Mouse (Mus musculus): ENCODE data around the gene Ergic3. TPM values are rescaled to one million over a fixed set of nuclear protein-coding genes. Genes with fewer than 3 reads are reported as not detected.
A peak's percentile ranks its signal among the peaks of the same experiment; 100 is the strongest.

The Ergic3 gene
- polyA plus RNA-seq, 1 experiment: 372 TPM

- no peaks in the 10 kb centered on the region for H3K79me2 ChIP-seq (ENCODE audit: control insufficient read depth, insufficient read depth)
- TF ChIP-seq MAX (IDR thresholded peaks at IDR 0.05; ENCODE audit: low read depth): no peak
- TF ChIP-seq POLR2AphosphoS2 (IDR thresholded peaks at IDR 0.05; ENCODE audit: insufficient read length, low read depth): no peak
- TF ChIP-seq TCF12 (IDR thresholded peaks at IDR 0.05; ENCODE audit: insufficient read depth, poor library complexity, severe bottlenecking): no peak
- no peak for TF ChIP-seq MYOG (IDR thresholded peaks at IDR 0.05; ENCODE audit: control insufficient read depth in 1 of 3, insufficient read depth in 1 of 3, insufficient read length in 2 of 3, low read depth in 2 of 3)
- no peak for TF ChIP-seq SRF (IDR thresholded peaks at IDR 0.05; ENCODE audit: control insufficient read depth, insufficient read length, low read depth)
- TF ChIP-seq POLR2A (IDR thresholded peaks at IDR 0.05; ENCODE audit: insufficient read length, low read depth): no peak
- TF ChIP-seq USF1 (IDR thresholded peaks at IDR 0.05; ENCODE audit: low read depth): no peak
- H3ac ChIP-seq (ENCODE audit: control insufficient read depth, insufficient read length): no peak overlapping the region
- no peak overlapping the region for H3K4me2 ChIP-seq (ENCODE audit: low read depth)
- H3K27me3 ChIP-seq (ENCODE audit: control insufficient read depth, insufficient read depth, insufficient read length): peaks cover 34% of the 10 kb centered on the region
- H3K4me3 ChIP-seq: no peak overlapping the region
- no peaks in the 10 kb centered on the region for H3K36me3 ChIP-seq (ENCODE audit: control insufficient read depth, insufficient read depth)
Observed at GRCm38 (mm10) chr2:156042903-156043302, 35.1 kb downstream of the Ergic3 start.

DNA sequence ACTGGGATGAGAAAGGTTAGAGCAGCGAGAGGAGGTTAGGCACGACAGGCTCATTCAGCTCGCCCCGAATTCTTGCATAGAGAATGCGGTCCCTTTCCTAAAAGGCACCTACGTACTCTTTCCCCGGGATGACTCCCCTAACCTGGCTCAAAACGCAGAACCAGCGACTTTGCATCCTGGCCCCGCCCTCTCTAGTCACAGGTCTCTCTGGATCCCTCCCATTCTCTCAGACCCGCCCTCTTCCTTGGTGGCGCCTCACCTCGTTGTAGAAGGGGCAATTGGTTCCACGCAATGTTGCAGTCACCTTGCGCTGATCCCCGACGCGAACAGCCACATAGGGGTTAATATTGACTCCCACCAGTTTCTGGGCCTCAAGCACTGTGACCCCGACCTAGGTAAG is 40.1 kb downstream of the Ergic3 start:
- no peak overlapping the region for H3K4me2 ChIP-seq (ENCODE audit: low read depth)
- no peaks in the 10 kb centered on the region for H3K79me2 ChIP-seq (ENCODE audit: control insufficient read depth, insufficient read depth)
- H3K27me3 ChIP-seq (ENCODE audit: control insufficient read depth, insufficient read depth, insufficient read length): peaks cover 39% of the 10 kb centered on the region
- H3K4me3 ChIP-seq: no peak overlapping the region
- H3K36me3 ChIP-seq (ENCODE audit: control insufficient read depth, insufficient read depth): no peaks in the 10 kb centered on the region
- no peak overlapping the region for H3ac ChIP-seq (ENCODE audit: control insufficient read depth, insufficient read length)
- TF ChIP-seq USF1 (IDR thresholded peaks at IDR 0.05; ENCODE audit: low read depth): no peak
- TF ChIP-seq E2F4 (IDR thresholded peaks at IDR 0.05; ENCODE audit: insufficient read depth): no peak
- TF ChIP-seq TCF12 (IDR thresholded peaks at IDR 0.05; ENCODE audit: insufficient read depth, poor library complexity, severe bottlenecking): no peak
- no peak for TF ChIP-seq TCF3 (IDR thresholded peaks at IDR 0.05; ENCODE audit: insufficient read length, low read depth)
- TF ChIP-seq POLR2AphosphoS2 (IDR thresholded peaks at IDR 0.05; ENCODE audit: insufficient read length, low read depth): no peak
- TF ChIP-seq CEBPB (IDR thresholded peaks at IDR 0.05; ENCODE audit: insufficient read depth, poor library complexity, severe bottlenecking): no peak
- no peak for TF ChIP-seq REST (IDR thresholded peaks at IDR 0.05; ENCODE audit: insufficient read depth, insufficient read length)
- TF ChIP-seq MYOD1 (IDR thresholded peaks at IDR 0.05; ENCODE audit: control insufficient read depth in 1 of 3, insufficient read length in 2 of 3, low read depth in 2 of 3): no peak
- no peak for TF ChIP-seq SRF (IDR thresholded peaks at IDR 0.05; ENCODE audit: control insufficient read depth, insufficient read length, low read depth)
- TF ChIP-seq MAX (IDR thresholded peaks at IDR 0.05; ENCODE audit: low read depth): no peak
- no peak for TF ChIP-seq POLR2A (IDR thresholded peaks at IDR 0.05; ENCODE audit: insufficient read length, low read depth)
- no peak for TF ChIP-seq MYOG (IDR thresholded peaks at IDR 0.05; ENCODE audit: control insufficient read depth in 1 of 3, insufficient read depth in 1 of 3, insufficient read length in 2 of 3, low read depth in 2 of 3)

DNA sequence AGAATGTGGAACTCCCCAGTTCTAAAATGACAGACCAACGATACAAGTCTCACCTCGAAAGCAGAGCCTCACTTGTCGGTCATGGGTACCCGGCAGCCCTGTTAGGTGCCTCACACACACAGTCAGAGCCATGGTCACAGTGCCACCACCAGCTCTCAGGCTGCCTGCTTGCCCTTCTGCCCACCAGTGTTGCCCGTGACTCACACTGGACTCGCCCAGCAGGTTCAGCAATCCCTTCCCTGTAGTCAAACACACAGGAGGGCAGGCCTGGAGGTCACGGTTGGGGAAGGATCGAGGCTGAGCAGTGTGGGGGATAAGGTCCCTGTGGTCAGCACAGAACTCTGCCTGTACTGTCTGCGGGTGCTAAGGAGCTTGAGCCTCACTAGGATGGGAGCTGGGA is 45.0 kb downstream of the Ergic3 start, which contains the start of gene Fer1l4:
Fer1l4 (minus strand) TSS at position 132 of the 400 bp plus-strand sequence.
- H3ac ChIP-seq (ENCODE audit: control insufficient read depth, insufficient read length): no peak within 1 kb of the TSS
- H3K4me3 ChIP-seq: no peak within 1 kb of the TSS
- no peak for TF ChIP-seq USF1 (IDR thresholded peaks at IDR 0.05; ENCODE audit: low read depth)
- no peaks in the 10 kb centered on the region for H3K79me2 ChIP-seq (ENCODE audit: control insufficient read depth, insufficient read depth)
- H3K36me3 ChIP-seq (ENCODE audit: control insufficient read depth, insufficient read depth): no peaks in the 10 kb centered on the region
- H3K27me3 ChIP-seq (ENCODE audit: control insufficient read depth, insufficient read depth, insufficient read length): peaks cover 8% of the 10 kb centered on the region
- no peak within 1 kb of the TSS for H3K4me2 ChIP-seq (ENCODE audit: low read depth)

DNA sequence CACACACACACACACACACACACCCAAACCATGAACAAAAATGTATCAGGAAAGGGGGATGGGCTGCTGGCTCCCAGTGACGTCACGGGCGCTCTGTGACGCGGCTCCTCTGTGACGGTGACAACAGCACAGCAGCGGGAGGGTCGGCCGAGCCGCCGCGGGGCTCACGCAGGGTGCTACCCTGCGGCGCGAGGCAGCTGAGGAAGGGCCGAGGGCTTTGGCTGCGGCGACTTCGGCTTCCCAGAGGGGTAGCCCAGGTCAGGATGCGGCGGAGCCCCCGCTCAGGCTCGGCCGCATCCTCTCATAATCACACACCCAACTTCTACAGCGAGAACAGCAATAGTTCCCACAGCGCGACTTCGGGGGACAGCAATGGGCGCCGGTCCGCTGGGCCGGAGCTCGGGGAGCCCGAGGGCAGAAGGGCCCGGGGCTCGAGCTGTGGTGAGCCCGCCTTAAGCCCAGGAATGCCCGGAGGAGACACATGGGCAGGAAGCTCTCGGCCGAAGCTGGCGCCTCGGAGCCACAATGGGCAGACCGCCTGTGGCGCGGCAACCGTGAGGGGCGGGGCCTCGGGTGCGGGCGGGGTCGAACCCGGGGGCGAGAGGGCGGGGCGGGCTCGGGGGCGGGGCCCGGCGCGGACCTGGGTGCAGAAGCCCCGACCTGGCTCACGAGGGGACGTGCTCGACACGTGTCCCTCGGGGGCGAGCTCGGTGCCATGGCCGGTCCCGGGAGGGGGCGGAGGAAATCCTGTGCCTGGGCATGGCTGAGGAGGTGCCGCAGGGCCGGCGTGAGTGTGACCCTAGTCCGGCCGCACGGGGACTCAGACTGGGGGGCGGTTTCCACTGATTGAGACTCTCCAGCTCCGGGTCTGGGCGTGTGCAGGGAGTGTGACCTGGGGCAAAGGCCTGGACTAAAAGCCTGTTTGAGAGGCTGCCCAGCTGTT is 57.5 kb downstream of the Ergic3 start, which contains the start of gene Spag4:
Spag4 (plus strand) TSS at position 77 of the 943 bp plus-strand sequence.
- H3K4me2 ChIP-seq (ENCODE audit: low read depth): peak within 1 kb of the TSS; percentile 81
- no peaks in the 10 kb centered on the region for H3K79me2 ChIP-seq (ENCODE audit: control insufficient read depth, insufficient read depth)
- H3K4me3 ChIP-seq: peak within 1 kb of the TSS; percentile 31
- H3K36me3 ChIP-seq (ENCODE audit: control insufficient read depth, insufficient read depth): no peaks in the 10 kb centered on the region
- H3ac ChIP-seq (ENCODE audit: control insufficient read depth, insufficient read length): peak within 1 kb of the TSS; percentile 25
- no peaks in the 10 kb centered on the region for H3K27me3 ChIP-seq (ENCODE audit: control insufficient read depth, insufficient read depth, insufficient read length)
- TF ChIP-seq CEBPB (IDR thresholded peaks at IDR 0.05; ENCODE audit: insufficient read depth, poor library complexity, severe bottlenecking): no peak
- TF ChIP-seq MYOG (IDR thresholded peaks at IDR 0.05; ENCODE audit: control insufficient read depth in 1 of 3, insufficient read depth in 1 of 3, insufficient read length in 2 of 3, low read depth in 2 of 3): peak in 1 of 3 experiments; percentile 38
- no peak for TF ChIP-seq TCF12 (IDR thresholded peaks at IDR 0.05; ENCODE audit: insufficient read depth, poor library complexity, severe bottlenecking)
- peak; percentile 19 for TF ChIP-seq E2F4 (IDR thresholded peaks at IDR 0.05; ENCODE audit: insufficient read depth)
- TF ChIP-seq MYOD1 (IDR thresholded peaks at IDR 0.05; ENCODE audit: control insufficient read depth in 1 of 3, insufficient read length in 2 of 3, low read depth in 2 of 3): no peak
- peak; percentile 68 for TF ChIP-seq POLR2A (IDR thresholded peaks at IDR 0.05; ENCODE audit: insufficient read length, low read depth)
- peak; percentile 26 for TF ChIP-seq POLR2AphosphoS2 (IDR thresholded peaks at IDR 0.05; ENCODE audit: insufficient read length, low read depth)

- TF ChIP-seq CEBPB (IDR thresholded peaks at IDR 0.05; ENCODE audit: insufficient read depth, poor library complexity, severe bottlenecking) (no peak), TCF3 (IDR thresholded peaks at IDR 0.05; ENCODE audit: insufficient read length, low read depth) (no peak)
- Histone ChIP-seq H3ac (ENCODE audit: control insufficient read depth, insufficient read length) (no peak overlapping the region), H3K36me3 (ENCODE audit: control insufficient read depth, insufficient read depth) (no peaks in the 10 kb centered on the region), H3K79me2 (ENCODE audit: control insufficient read depth, insufficient read depth) (no peaks in the 10 kb centered on the region), H3K4me2 (ENCODE audit: low read depth) (peak overlapping the region; percentile 81), H3K27me3 (ENCODE audit: control insufficient read depth, insufficient read depth, insufficient read length) (no peaks in the 10 kb centered on the region), H3K4me3 (peak overlapping the region; percentile 31)
Observed at GRCm38 (mm10) chr2:156066126-156066525, 58.3 kb downstream of the Ergic3 start.

Other genes starting within 250 kb of the Ergic3 start
- 0.02 TPM for gene Mmp24, start 232.7 kb upstream of the Ergic3 start, polyA plus RNA-seq (2012; fragmentation: generic; extraction: Trizol)
- 32.2 TPM for gene BC029722, start 188.6 kb upstream of the Ergic3 start, polyA plus RNA-seq (2012; fragmentation: generic; extraction: Trizol)
- gene Eif6, start 181.1 kb upstream of the Ergic3 start, polyA plus RNA-seq (2012; fragmentation: generic; extraction: Trizol): 198 TPM
- gene Fam83c, start 173.2 kb upstream of the Ergic3 start, polyA plus RNA-seq (2012; fragmentation: generic; extraction: Trizol): not detected
- gene Uqcc1, start 77.7 kb upstream of the Ergic3 start, polyA plus RNA-seq (2012; fragmentation: generic; extraction: Trizol): 96.2 TPM
- 0.13 TPM for gene Gm15557, start 67.3 kb upstream of the Ergic3 start, polyA plus RNA-seq (2012; fragmentation: generic; extraction: Trizol)
- 2.8 TPM for gene Gdf5, start 62.7 kb upstream of the Ergic3 start, polyA plus RNA-seq (2012; fragmentation: generic; extraction: Trizol)
- 13.0 TPM for gene Cep250, start 51.6 kb upstream of the Ergic3 start, polyA plus RNA-seq (2012; fragmentation: generic; extraction: Trizol)
- 0.29 TPM for gene 6430550D23Rik, start 68 bp upstream of the Ergic3 start, polyA plus RNA-seq (2012; fragmentation: generic; extraction: Trizol)
- gene Fer1l4, start 44.9 kb downstream of the Ergic3 start, polyA plus RNA-seq (2012; fragmentation: generic; extraction: Trizol): not detected
- gene Spag4, start 57.1 kb downstream of the Ergic3 start, polyA plus RNA-seq (2012; fragmentation: generic; extraction: Trizol): 1.1 TPM
- 44.0 TPM for gene Cpne1, start 103.9 kb downstream of the Ergic3 start, polyA plus RNA-seq (2012; fragmentation: generic; extraction: Trizol)
- 4.0 TPM for gene Rbm12, start 103.9 kb downstream of the Ergic3 start, polyA plus RNA-seq (2012; fragmentation: generic; extraction: Trizol)
- gene Gm28036, start 119.0 kb downstream of the Ergic3 start, polyA plus RNA-seq (2012; fragmentation: generic; extraction: Trizol): 10.0 TPM
- gene Romo1, start 136.0 kb downstream of the Ergic3 start, polyA plus RNA-seq (2012; fragmentation: generic; extraction: Trizol): 417 TPM
- 42.8 TPM for gene Nfs1, start 136.1 kb downstream of the Ergic3 start, polyA plus RNA-seq (2012; fragmentation: generic; extraction: Trizol)
- gene Rbm39, start 172.2 kb downstream of the Ergic3 start, polyA plus RNA-seq (2012; fragmentation: generic; extraction: Trizol): 53.7 TPM
- 13.4 TPM for gene Phf20, start 188.4 kb downstream of the Ergic3 start, polyA plus RNA-seq (2012; fragmentation: generic; extraction: Trizol)

Measured in myocyte (in vitro differentiated cells).